ENCODE assay signal across 9 mouse cellular contexts in genomic region chr16:20480115-20480514, GRCm38 (mm10). TPM values are rescaled to one million over a fixed set of nuclear protein-coding genes. Genes with fewer than 3 reads are reported as not detected.
DNase-seq lines count a peak whose midpoint lies in the region; ATAC-seq lines count a peak whose summit lies in the region.
"Had no signal": no experiment of that assay in that cellular context is flagged by ENCODE, and none has a peak within 500 bp of the region (broad histone marks: within the 10 kb centered on the region; RNA-seq: fewer than 3 reads in every experiment).

No protein-coding gene starts in this region.

- 26% methylated on average over 3 of the region's 3 CpGs for WGBS in forebrain, embryonic 13.5 days
- WGBS in forebrain, embryonic 11.5 days, result 32% methylated on average over 3 of the region's 3 CpGs

- ATAC-seq in forebrain, embryonic 13.5 days, result peak; percentile 58; the same call in 1 of the 2 replicates
- ATAC-seq in forebrain, embryonic 11.5 days (replicated peaks; ENCODE audit: low FRiP score), result no peak; the same call in 1 of the 2 replicates
- ATAC-seq in monocyte, adult 5-6 weeks (replicated peaks; ENCODE audit: insufficient number of reproducible peaks, low FRiP score, low TSS enrichment, poor library complexity, severe bottlenecking), result no peak

- H3K4me2 ChIP-seq in forebrain, embryonic 13.5 days, result no peak overlapping the region
- no peak overlapping the region for H3K4me2 ChIP-seq in forebrain, embryonic 11.5 days (ENCODE audit: low read depth, low read length, severe bottlenecking)
- H3K4me2 ChIP-seq: hindbrain, embryonic 15.5 days had no signal

- H3K27ac ChIP-seq in forebrain, embryonic 13.5 days, result no peak overlapping the region
- no peak overlapping the region for H3K27ac ChIP-seq in forebrain, embryonic 11.5 days (ENCODE audit: low read depth, low read length)
- H3K27ac ChIP-seq: hindbrain, embryonic 15.5 days had no signal

- no peak overlapping the region for H3K9ac ChIP-seq in forebrain, embryonic 13.5 days
- H3K9ac ChIP-seq in forebrain, embryonic 11.5 days (ENCODE audit: low read length), result no peak overlapping the region
- H3K9ac ChIP-seq: hindbrain, embryonic 15.5 days had no signal

- H3K36me3 ChIP-seq in forebrain, embryonic 13.5 days (ENCODE audit: poor library complexity, severe bottlenecking), result no peaks in the 10 kb centered on the region
- no peaks in the 10 kb centered on the region for H3K36me3 ChIP-seq in forebrain, embryonic 11.5 days (ENCODE audit: control insufficient read depth, insufficient read depth, low read length)
- H3K36me3 ChIP-seq: hindbrain, embryonic 15.5 days had no signal

- H3K4me1 ChIP-seq in forebrain, embryonic 13.5 days, result no peaks in the 10 kb centered on the region
- no peaks in the 10 kb centered on the region for H3K4me1 ChIP-seq in forebrain, embryonic 11.5 days (replicated peaks; ENCODE audit: control insufficient read depth, insufficient read depth, low read length)
- H3K4me1 ChIP-seq: hindbrain, embryonic 15.5 days had no signal

- H3K4me3 ChIP-seq in forebrain, embryonic 13.5 days, result no peak overlapping the region
- H3K4me3 ChIP-seq in forebrain, embryonic 11.5 days (ENCODE audit: low read depth, low read length), result no peak overlapping the region
- H3K4me3 ChIP-seq: hindbrain, embryonic 15.5 days had no signal

- DNase-seq in forebrain, embryonic 11.5 days (ENCODE audit: low spot score), result no peak
- DNase-seq in urinary bladder, postnatal 14 days (ENCODE audit: low spot score), result peak; percentile 12
- DNase-seq in urinary bladder, postnatal 25 days (ENCODE audit: low spot score), result no peak
- peak; percentile 26 for DNase-seq in lung, postnatal 10 days
- no peak for DNase-seq in spleen, postnatal 10 days (ENCODE audit: low spot score in 2 of 2)
- DNase-seq in layer of hippocampus, postnatal 10 days (ENCODE audit: low spot score in 2 of 2), result no peak

- no peaks in the 10 kb centered on the region for H3K27me3 ChIP-seq in forebrain, embryonic 13.5 days
- no peaks in the 10 kb centered on the region for H3K27me3 ChIP-seq in forebrain, embryonic 11.5 days (ENCODE audit: control insufficient read depth, insufficient read depth, low read length)
- H3K27me3 ChIP-seq: hindbrain, embryonic 15.5 days had no signal

- no peaks in the 10 kb centered on the region for H3K9me3 ChIP-seq in forebrain, embryonic 13.5 days (replicated peaks)
- H3K9me3 ChIP-seq in forebrain, embryonic 11.5 days (ENCODE audit: control insufficient read depth, low read length), result no peaks in the 10 kb centered on the region
- H3K9me3 ChIP-seq: hindbrain, embryonic 15.5 days had no signal

RNA-seq across cellular contexts. Expression of gene Eif2b5, which starts 18.5 kb away (rescaled TPM):
- 101 and 112 TPM in 2 replicates for polyA plus RNA-seq in forebrain, embryonic 13.5 days (2015; fragmentation: Nextera tagmentation; extraction: Ambion mirVana)
- 135 and 138 TPM in 2 replicates for polyA plus RNA-seq in forebrain, embryonic 11.5 days (2014; fragmentation: Nextera tagmentation; extraction: Ambion mirVana)
- 41.2 to 57.3 TPM (median 43.4 TPM) in 3 replicates for total RNA-seq in monocyte, adult 5-6 weeks (2017)
- total RNA-seq in layer of hippocampus, postnatal 10 days (2021), result 10 to 100 TPM; 59.6 to 61.7 TPM

RNA-seq across cellular contexts. Expression of gene Dvl3, which starts 36.7 kb away (rescaled TPM):
- 31.4 and 35.4 TPM in 2 replicates for polyA plus RNA-seq in forebrain, embryonic 13.5 days (2015; fragmentation: Nextera tagmentation; extraction: Ambion mirVana)
- 42.8 and 45.4 TPM in 2 replicates for polyA plus RNA-seq in forebrain, embryonic 11.5 days (2014; fragmentation: Nextera tagmentation; extraction: Ambion mirVana)
- 2.7 to 8.4 TPM (median 5.5 TPM) in 3 replicates for total RNA-seq in monocyte, adult 5-6 weeks (2017)
- total RNA-seq in layer of hippocampus, postnatal 10 days (2021), result 10 to 100 TPM; 83.1 to 87.2 TPM

RNA-seq across cellular contexts. Expression of gene Abcc5, which starts 53.9 kb away (rescaled TPM):
- polyA plus RNA-seq in forebrain, embryonic 13.5 days (2015; fragmentation: Nextera tagmentation; extraction: Ambion mirVana), result 105 and 114 TPM in 2 replicates
- 68.8 and 68.9 TPM in 2 replicates for polyA plus RNA-seq in forebrain, embryonic 11.5 days (2014; fragmentation: Nextera tagmentation; extraction: Ambion mirVana)
- total RNA-seq in monocyte, adult 5-6 weeks (2017), result 65.5 to 91.9 TPM (median 76.3 TPM) in 3 replicates
- total RNA-seq in layer of hippocampus, postnatal 10 days (2021), result 100 to 1,000 TPM; 149 to 202 TPM

RNA-seq across cellular contexts. Expression of gene Ap2m1, which starts 55.2 kb away (rescaled TPM):
- polyA plus RNA-seq in forebrain, embryonic 13.5 days (2015; fragmentation: Nextera tagmentation; extraction: Ambion mirVana), result 970 and 989 TPM in 2 replicates
- 797 and 824 TPM in 2 replicates for polyA plus RNA-seq in forebrain, embryonic 11.5 days (2014; fragmentation: Nextera tagmentation; extraction: Ambion mirVana)
- 128 to 192 TPM (median 148 TPM) in 3 replicates for total RNA-seq in monocyte, adult 5-6 weeks (2017)
- 100 to 1,000 TPM; 893 to 941 TPM for total RNA-seq in layer of hippocampus, postnatal 10 days (2021)

Comparison
In these comparisons a context has a peak if more than half of its experiments do, and no peak if none do; other contexts are left out.
1. DNase-seq: peak in urinary bladder, postnatal 14 days (single experiment) and lung, postnatal 10 days (single experiment); none in forebrain, embryonic 11.5 days (single experiment), urinary bladder, postnatal 25 days (single experiment), spleen, postnatal 10 days (0 of 2) and layer of hippocampus, postnatal 10 days (0 of 2).